Mouse (Mus musculus): ENCODE results near the gene Naa80.

DNA sequence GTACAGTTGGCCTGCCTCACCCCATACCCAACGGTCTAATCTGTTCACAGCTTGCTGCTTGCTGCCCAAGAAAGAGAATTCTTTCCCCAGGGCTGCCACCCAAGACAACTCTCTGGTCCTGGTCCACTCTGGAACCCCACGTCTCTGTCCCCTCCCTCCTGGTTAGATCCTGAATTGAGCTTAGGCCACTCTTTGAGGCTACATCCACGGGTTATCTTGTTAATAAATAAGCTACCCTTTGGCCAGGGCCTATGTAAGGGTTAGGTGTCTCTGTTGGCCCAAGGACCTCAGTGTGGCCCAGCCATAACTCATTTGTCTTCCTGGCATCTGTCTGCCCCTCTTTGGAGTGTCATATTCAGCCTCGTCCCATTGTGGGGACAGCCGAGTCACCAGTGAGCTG, 19.7 kb downstream of the Naa80 start:
- TF ChIP-seq CTCF (IDR thresholded peaks at IDR 0.05; ENCODE audit: extremely low read depth, insufficient read depth, insufficient read length, insufficient replicate concordance) = no peak
- TF ChIP-seq POLR2A (IDR thresholded peaks at IDR 0.05; ENCODE audit: low read depth, low read length) = no peak
